Mouse (Mus musculus): ENCODE data around the gene Fam214a. TPM values are rescaled to one million over a fixed set of nuclear protein-coding genes. Genes with fewer than 3 reads are reported as not detected.
A peak's percentile ranks its signal among the peaks of the same experiment; 100 is the strongest.

Fam214a gene
- total and polyA plus RNA-seq, 2 experiments: 14.5 to 116 TPM

DNA sequence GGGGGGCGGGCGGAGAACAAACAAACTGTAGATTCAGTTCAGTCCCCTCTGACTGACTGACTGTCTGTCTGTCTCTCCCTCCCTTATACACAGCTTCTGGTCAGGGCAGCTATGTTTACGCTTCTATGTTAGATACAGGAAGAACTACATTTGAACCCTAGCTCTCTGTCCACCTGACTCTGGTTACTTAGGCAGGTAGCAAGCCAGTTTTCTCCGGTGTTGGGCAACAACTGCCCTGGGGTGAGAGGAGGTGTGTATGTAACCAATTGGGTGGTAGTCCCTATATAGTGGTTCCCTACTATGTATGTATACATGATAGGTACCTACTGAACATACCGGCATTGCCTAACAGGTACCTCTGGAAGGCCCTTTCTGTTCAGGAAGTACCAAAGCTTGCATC, 20.1 kb downstream of the Fam214a start:
- Histone ChIP-seq H3K9ac (ENCODE audit: low read depth, low read length) (no peak overlapping the region), H3K36me3 (ENCODE audit: control insufficient read depth, insufficient read depth, low read length) (peaks cover 32% of the 10 kb centered on the region), H3K4me3 (ENCODE audit: insufficient read depth, low read depth, low read length) (no peak overlapping the region), H3K4me1 (ENCODE audit: control insufficient read depth, insufficient read depth, low read length) (peaks cover 53% of the 10 kb centered on the region), H3K79me2 (ENCODE audit: control insufficient read depth, insufficient read depth, low read length) (peaks cover 33% of the 10 kb centered on the region; the same call in 1 of the 2 replicates), H3K27me3 (ENCODE audit: control insufficient read depth, insufficient read depth, low read length) (no peaks in the 10 kb centered on the region), H3K27ac (replicated peaks; ENCODE audit: insufficient read depth, low read depth, low read length) (no peak overlapping the region)
- 46% methylated on average over 5 of the region's 5 CpGs for WGBS
- no peak for TF ChIP-seq POLR2A (IDR thresholded peaks at IDR 0.05; ENCODE audit: extremely low read depth, insufficient read depth, low read length)
- no peak for TF ChIP-seq CTCF (IDR thresholded peaks at IDR 0.05; ENCODE audit: low read depth, low read length)
- peak; percentile 83 for DNase-seq (ENCODE audit: extremely low read depth, low read depth, low spot score)

GRCm38 (mm10) chr9:74973154-74973553, 20.5 kb downstream of the Fam214a start:
- DNase-seq (ENCODE audit: extremely low read depth, low read depth, low spot score): no peak
- no peak overlapping the region for H3K4me3 ChIP-seq (ENCODE audit: insufficient read depth, low read depth, low read length)
- peaks cover 33% of the 10 kb centered on the region for H3K36me3 ChIP-seq (ENCODE audit: control insufficient read depth, insufficient read depth, low read length)
- H3K27me3 ChIP-seq (ENCODE audit: control insufficient read depth, insufficient read depth, low read length): no peaks in the 10 kb centered on the region
- 78% methylated on average over 4 of the region's 4 CpGs for WGBS
- peaks cover 35% of the 10 kb centered on the region; the same call in 1 of the 2 replicates for H3K79me2 ChIP-seq (ENCODE audit: control insufficient read depth, insufficient read depth, low read length)
- no peak overlapping the region for H3K27ac ChIP-seq (replicated peaks; ENCODE audit: insufficient read depth, low read depth, low read length)
- H3K4me1 ChIP-seq (ENCODE audit: control insufficient read depth, insufficient read depth, low read length): peaks cover 51% of the 10 kb centered on the region
- no peak overlapping the region for H3K9ac ChIP-seq (ENCODE audit: low read depth, low read length)
- no peak for TF ChIP-seq POLR2A (IDR thresholded peaks at IDR 0.05; ENCODE audit: extremely low read depth, insufficient read depth, low read length)

DNA sequence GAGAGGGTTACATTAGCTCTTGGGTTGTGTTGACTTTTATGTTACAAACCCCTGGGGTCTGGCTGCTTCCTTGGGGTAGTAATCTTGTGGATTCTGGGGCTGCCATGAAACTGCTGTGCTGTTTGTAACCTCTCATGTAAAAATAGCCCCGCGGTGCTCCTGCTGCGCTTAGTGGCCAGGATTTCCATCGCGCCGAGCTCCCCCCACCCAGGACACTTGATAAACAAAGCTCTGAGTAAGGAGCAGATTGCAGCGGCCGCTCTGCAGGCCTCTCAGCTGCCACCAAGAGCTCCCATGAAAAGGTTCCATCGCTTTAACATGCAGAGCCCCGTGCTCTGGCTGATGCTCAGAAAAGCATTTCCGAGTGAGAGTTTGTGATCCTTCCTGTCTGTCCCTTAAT, 22.1 kb downstream of the Fam214a start:
- Histone ChIP-seq H3K4me1 (ENCODE audit: control insufficient read depth, insufficient read depth, low read length) (peaks cover 46% of the 10 kb centered on the region), H3K9ac (ENCODE audit: low read depth, low read length) (peak overlapping the region; percentile 61), H3K27ac (replicated peaks; ENCODE audit: insufficient read depth, low read depth, low read length) (peak overlapping the region; percentile 82), H3K4me3 (ENCODE audit: insufficient read depth, low read depth, low read length) (no peak overlapping the region), H3K36me3 (ENCODE audit: control insufficient read depth, insufficient read depth, low read length) (peaks cover 26% of the 10 kb centered on the region), H3K79me2 (ENCODE audit: control insufficient read depth, insufficient read depth, low read length) (peaks cover 39% of the 10 kb centered on the region; the same call in 1 of the 2 replicates), H3K27me3 (ENCODE audit: control insufficient read depth, insufficient read depth, low read length) (no peaks in the 10 kb centered on the region)
- WGBS: 2% methylated on average over 11 of the region's 11 CpGs
- no peak for DNase-seq (ENCODE audit: extremely low read depth, low read depth, low spot score)
- TF ChIP-seq POLR2A (IDR thresholded peaks at IDR 0.05; ENCODE audit: extremely low read depth, insufficient read depth, low read length) (no peak), CTCF (IDR thresholded peaks at IDR 0.05; ENCODE audit: low read depth, low read length) (no peak)

- Histone ChIP-seq H3K27ac (replicated peaks; ENCODE audit: insufficient read depth, low read depth, low read length) (peak overlapping the region; percentile 82), H3K27me3 (ENCODE audit: control insufficient read depth, insufficient read depth, low read length) (no peaks in the 10 kb centered on the region), H3K4me1 (ENCODE audit: control insufficient read depth, insufficient read depth, low read length) (peaks cover 42% of the 10 kb centered on the region), H3K4me3 (ENCODE audit: insufficient read depth, low read depth, low read length) (no peak overlapping the region; the same call in none of the 2 replicates), H3K9ac (ENCODE audit: low read depth, low read length) (peak overlapping the region; percentile 38), H3K36me3 (ENCODE audit: control insufficient read depth, insufficient read depth, low read length) (peaks cover 24% of the 10 kb centered on the region), H3K79me2 (ENCODE audit: control insufficient read depth, insufficient read depth, low read length) (peaks cover 39% of the 10 kb centered on the region; the same call in 1 of the 2 replicates)
- DNase-seq (ENCODE audit: extremely low read depth, low read depth, low spot score): peak; percentile 90
- WGBS: 3% methylated on average over 7 of the region's 7 CpGs
- TF ChIP-seq CTCF (IDR thresholded peaks at IDR 0.05; ENCODE audit: low read depth, low read length): no peak
- TF ChIP-seq POLR2A (IDR thresholded peaks at IDR 0.05; ENCODE audit: extremely low read depth, insufficient read depth, low read length): no peak
Observed at GRCm38 (mm10) chr9:74975416-74975815, 22.7 kb downstream of the Fam214a start.

DNA sequence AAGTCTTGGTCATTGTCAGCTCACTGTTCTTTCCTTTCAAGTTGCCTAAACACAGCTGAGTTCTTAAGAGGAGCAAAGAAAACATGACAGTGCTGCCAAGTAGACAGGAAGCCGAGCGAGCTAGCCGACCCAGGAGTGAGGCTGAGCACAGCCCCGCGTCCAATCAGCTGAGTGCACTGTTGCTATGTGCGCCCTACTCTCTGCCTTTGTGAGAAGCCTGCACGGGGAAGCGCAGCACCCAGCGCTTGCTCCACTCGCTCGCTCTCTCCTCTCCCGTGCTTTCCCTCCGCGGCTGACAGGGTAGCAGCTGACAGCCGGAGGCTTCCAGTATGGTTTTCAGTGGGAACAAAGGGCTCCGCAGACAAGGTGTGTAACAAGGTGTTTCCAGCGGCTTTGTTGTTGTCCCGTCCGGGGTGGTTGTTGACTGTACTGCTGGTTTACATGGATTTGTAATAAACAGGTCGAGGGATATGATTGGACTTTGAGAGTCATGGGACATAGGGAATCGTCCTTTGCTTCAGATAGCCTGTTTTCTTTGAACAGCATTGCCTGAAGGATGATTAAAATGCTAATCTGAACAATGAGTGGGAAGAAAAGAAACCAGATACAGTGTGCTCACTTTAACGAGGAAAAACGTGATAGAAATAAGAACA, 23.4 kb downstream of the Fam214a start:
- DNase-seq (ENCODE audit: extremely low read depth, low read depth, low spot score): peak; percentile 81
- Histone ChIP-seq H3K36me3 (ENCODE audit: control insufficient read depth, insufficient read depth, low read length) (peaks cover 25% of the 10 kb centered on the region), H3K4me1 (ENCODE audit: control insufficient read depth, insufficient read depth, low read length) (peaks cover 39% of the 10 kb centered on the region), H3K27ac (replicated peaks; ENCODE audit: insufficient read depth, low read depth, low read length) (peak overlapping the region; percentile 82), H3K4me3 (ENCODE audit: insufficient read depth, low read depth, low read length) (peak overlapping the region; percentile 61), H3K9ac (ENCODE audit: low read depth, low read length) (peak overlapping the region; percentile 81), H3K79me2 (ENCODE audit: control insufficient read depth, insufficient read depth, low read length) (peaks cover 44% of the 10 kb centered on the region; the same call in 1 of the 2 replicates), H3K27me3 (ENCODE audit: control insufficient read depth, insufficient read depth, low read length) (no peaks in the 10 kb centered on the region)
- no peak for TF ChIP-seq POLR2A (IDR thresholded peaks at IDR 0.05; ENCODE audit: extremely low read depth, insufficient read depth, low read length)
- no peak for TF ChIP-seq CTCF (IDR thresholded peaks at IDR 0.05; ENCODE audit: low read depth, low read length)
- WGBS: under 1% methylated on average over 23 of the region's 23 CpGs

- Histone ChIP-seq H3K9ac (ENCODE audit: low read depth, low read length) (no peak overlapping the region), H3K36me3 (ENCODE audit: control insufficient read depth, insufficient read depth, low read length) (peaks cover 27% of the 10 kb centered on the region), H3K4me1 (ENCODE audit: control insufficient read depth, insufficient read depth, low read length) (peaks cover 30% of the 10 kb centered on the region), H3K79me2 (ENCODE audit: control insufficient read depth, insufficient read depth, low read length) (peaks cover 45% of the 10 kb centered on the region; the same call in 1 of the 2 replicates), H3K27me3 (ENCODE audit: control insufficient read depth, insufficient read depth, low read length) (no peaks in the 10 kb centered on the region), H3K4me3 (ENCODE audit: insufficient read depth, low read depth, low read length) (no peak overlapping the region), H3K27ac (replicated peaks; ENCODE audit: insufficient read depth, low read depth, low read length) (no peak overlapping the region)
- TF ChIP-seq CTCF (IDR thresholded peaks at IDR 0.05; ENCODE audit: low read depth, low read length) (no peak), POLR2A (IDR thresholded peaks at IDR 0.05; ENCODE audit: extremely low read depth, insufficient read depth, low read length) (no peak)
- no peak for DNase-seq (ENCODE audit: extremely low read depth, low read depth, low spot score)
- WGBS: 90% methylated on average over 2 of the region's 2 CpGs
Observed at GRCm38 (mm10) chr9:74977251-74977650, 24.6 kb downstream of the Fam214a start.
